Mouse (Mus musculus): ENCODE data around the gene Aagab.

The Aagab gene

DNA sequence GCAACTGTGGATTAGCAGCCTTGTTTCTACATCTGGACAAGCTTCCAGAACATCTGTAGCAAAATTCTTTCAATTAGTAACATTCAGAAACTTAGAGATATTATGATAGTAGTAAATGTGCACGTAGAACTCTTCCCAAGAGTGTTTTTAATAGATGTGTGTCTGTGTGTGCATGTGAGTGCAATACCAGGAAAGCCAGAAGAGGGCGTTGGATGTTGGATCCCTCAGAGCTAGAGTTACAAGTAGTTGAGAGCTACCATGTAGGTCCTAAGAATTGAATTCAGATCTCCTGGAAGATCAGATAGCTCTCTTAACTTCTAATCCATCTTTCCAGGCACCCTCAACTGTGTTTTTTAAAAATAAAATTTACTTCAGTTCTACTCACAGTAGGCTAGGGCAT, 4.1 kb downstream of the Aagab start:
- DNase-seq (ENCODE audit: low spot score in 2 of 2), result no peak

- DNase-seq (ENCODE audit: low spot score in 2 of 2), result no peak
Measured at GRCm38 (mm10) chr9:63608006-63608405, 5.5 kb downstream of the Aagab start.

- no peak for DNase-seq (ENCODE audit: low spot score in 2 of 2)
Measured at GRCm38 (mm10) chr9:63609246-63609645, 6.8 kb downstream of the Aagab start.

- DNase-seq (ENCODE audit: low spot score in 2 of 2), result no peak
Measured at GRCm38 (mm10) chr9:63609776-63610175, 7.3 kb downstream of the Aagab start.

DNA sequence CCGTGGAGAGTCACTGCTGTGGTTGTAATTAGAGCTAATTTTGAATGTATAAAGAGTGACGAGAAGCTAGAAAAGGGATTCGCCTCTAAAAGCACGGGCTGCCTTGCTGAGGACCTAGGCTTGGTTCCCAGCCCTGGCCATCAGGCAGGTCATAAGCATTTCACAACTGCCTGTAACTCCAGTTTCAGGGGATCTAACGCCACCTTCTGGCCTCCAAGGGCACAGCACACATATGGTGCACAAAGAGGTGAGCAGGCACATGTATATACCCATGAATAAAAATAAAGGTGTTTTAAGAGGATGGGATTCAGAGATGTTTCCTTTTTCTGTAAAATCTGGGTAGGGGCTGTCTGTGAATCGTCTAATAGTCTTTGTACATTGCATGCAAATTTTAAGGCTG, 7.8 kb downstream of the Aagab start:
- no peak for DNase-seq (ENCODE audit: low spot score in 2 of 2)

DNA sequence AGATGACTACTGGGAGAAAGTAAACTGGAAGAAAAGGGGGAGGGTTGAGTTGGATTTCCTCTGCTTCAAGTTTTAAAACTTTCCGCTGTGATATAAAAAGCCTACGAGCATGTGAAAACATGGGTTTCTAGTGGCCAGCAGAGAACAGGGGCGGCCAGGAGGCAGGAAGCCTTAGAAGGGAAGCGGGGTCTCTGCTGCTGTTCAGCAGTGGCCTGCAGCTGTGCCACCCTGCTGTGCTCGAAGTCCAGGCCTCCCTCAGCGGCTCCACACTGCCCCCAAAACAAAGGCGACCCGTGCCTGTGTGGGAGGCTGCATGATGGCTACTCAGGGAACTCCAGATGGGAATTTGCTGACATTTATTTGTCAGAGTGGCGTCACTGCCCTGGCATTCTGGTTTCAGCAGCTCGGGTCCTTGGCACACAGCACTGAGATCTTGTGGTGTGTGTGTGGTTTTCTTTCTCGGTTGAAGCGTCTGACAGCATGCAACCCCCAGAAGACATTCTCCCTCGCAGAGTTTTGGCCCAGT, 8.4 kb downstream of the Aagab start:
- DNase-seq (ENCODE audit: low spot score in 2 of 2), result no peak

DNA sequence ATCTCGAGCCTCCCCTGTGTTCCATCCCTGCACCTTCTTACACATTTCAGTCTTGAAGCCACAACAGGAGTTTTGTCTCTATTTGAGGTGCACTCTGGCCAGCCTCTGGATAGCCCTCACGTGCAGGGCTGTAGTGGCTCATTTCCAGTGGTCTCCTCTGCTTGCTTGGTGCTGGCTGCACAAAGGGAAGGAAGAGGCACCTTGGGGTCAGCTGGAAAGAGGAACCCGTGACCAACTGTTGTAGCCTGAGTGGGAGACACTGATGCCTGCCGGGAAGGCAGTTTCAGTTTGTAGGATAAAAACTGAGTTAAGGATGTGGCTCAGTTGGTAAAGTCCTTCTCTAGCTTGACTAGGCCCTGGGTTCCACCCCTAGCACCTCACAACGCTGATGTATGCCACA, 9.5 kb downstream of the Aagab start:
- DNase-seq (ENCODE audit: low spot score in 2 of 2), result no peak

GRCm38 (mm10) chr9:63612565-63613515, 10.4 kb downstream of the Aagab start:
- DNase-seq (ENCODE audit: low spot score in 2 of 2), result no peak

DNA sequence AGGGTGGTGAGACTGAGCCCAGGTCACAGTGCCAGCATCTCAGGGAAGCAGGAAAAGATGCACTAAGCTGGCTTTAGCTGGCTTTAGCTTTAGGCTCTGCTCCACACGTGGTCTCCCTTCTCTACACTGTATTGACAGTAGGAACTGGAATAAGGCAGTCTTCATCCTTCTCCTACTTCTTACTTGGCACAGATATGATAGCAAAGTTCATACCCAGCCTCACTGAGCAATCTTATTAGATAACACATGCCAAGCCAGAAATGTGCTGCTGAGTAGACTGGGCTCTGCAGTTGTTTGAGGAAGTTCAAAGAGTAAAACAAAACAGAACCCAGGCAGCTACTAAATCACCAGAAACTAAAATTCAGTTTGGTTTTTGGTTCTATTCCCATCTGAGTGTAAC, 11.1 kb downstream of the Aagab start:
- no peak for DNase-seq (ENCODE audit: low spot score in 2 of 2)

- DNase-seq (ENCODE audit: low spot score in 2 of 2), result no peak
Measured at GRCm38 (mm10) chr9:63614018-63614985, 11.8 kb downstream of the Aagab start.

DNA sequence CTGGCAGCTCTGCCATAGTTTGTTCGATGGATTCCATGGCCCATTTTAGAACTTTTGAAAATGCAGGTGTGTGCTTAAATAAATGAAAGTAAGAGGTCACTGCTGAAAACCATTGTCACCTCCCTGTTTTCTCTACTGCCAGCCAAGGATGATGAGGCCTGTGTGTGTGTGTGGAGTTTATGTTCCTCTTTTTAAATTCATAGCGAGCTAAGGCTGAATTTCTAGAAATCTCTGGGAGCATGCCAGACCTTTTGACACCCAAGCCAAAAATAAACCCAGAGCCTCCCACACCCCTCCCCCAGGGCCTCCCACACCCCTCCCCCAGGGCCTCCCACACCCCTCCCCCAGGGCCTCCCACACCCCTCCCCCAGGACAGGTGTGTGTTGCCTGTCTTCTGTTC, 15.5 kb downstream of the Aagab start:
- DNase-seq (ENCODE audit: low spot score in 2 of 2), result no peak

- DNase-seq (ENCODE audit: low spot score in 2 of 2), result no peak
Measured at GRCm38 (mm10) chr9:63623895-63624569, 21.6 kb downstream of the Aagab start.

GRCm38 (mm10) chr9:63625090-63625756, 22.8 kb downstream of the Aagab start:
- no peak for DNase-seq (ENCODE audit: low spot score in 2 of 2)

GRCm38 (mm10) chr9:63632045-63632444, 29.6 kb downstream of the Aagab start:
- no peak for DNase-seq (ENCODE audit: low spot score in 2 of 2)

DNA sequence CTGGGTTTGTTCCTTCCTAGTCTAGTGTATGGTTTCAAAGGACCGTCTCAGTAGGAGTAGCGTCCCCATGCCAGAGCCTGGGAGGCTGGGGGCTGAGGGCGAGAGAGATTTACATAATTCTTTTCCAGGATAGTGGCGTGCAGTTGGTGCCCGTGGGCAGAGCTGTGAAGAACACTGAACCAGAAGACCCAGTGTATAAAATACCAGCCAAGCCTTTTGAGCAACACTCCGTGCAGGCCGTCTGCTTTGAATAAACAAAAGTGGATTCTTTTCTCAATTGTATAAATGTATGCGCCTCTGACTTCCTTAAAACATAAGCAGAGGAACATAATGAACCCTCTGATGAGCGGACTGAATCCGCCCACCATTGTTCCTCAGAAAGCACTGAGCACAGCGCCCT, 30.5 kb downstream of the Aagab start:
- no peak for DNase-seq (ENCODE audit: low spot score in 2 of 2)

DNA sequence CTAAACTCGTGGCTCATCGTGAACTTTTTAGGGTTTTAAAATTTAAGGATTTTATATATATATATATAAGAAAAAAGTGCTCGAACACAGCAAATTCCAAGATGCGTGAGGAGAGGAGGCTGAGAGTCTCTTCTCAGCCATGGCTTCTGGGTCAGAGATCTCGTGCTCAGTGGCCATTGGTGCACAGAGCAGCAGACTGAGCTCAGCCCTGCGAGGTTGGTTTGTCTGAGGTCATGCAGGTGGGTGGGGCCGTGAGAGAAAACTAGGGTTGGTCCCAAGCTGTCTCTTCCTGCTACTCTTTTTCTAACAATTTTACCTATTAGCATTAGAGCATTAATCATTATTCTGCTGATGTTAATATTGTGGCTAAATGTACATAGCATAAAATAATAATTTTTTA, 30.9 kb downstream of the Aagab start:
- DNase-seq (ENCODE audit: low spot score in 2 of 2), result no peak

GRCm38 (mm10) chr9:63636113-63636512, 33.7 kb downstream of the Aagab start:
- no peak for DNase-seq (ENCODE audit: low spot score in 2 of 2)

- no peak for DNase-seq (ENCODE audit: low spot score in 2 of 2)
Measured at GRCm38 (mm10) chr9:63641983-63642646, 39.7 kb downstream of the Aagab start.

GRCm38 (mm10) chr9:63644011-63644410, 41.6 kb downstream of the Aagab start:
- no peak for DNase-seq (ENCODE audit: low spot score in 2 of 2)

DNA sequence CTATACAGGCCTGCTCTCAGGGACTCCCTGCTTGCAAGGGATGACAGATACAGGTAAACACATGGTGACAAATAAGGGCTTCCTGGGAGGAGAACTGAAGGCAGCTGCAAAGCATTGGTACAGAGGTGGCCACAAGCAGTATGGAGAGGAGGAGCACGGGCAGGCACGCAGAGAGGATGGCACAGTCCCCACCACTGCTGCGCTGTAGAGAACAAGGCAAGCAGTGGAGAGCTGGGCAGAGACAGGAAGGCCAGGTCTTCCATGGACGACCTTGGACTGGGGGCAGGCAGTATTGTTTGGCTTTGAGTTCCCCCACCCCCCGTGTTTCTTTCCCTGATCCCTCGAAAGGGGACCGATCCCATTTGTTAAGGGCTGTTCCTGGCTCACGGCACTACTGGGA, 42.6 kb downstream of the Aagab start:
- no peak for DNase-seq (ENCODE audit: low spot score in 2 of 2)

Measured in frontal cortex, postnatal 14 days (tissue).